Mouse (Mus musculus) left cerebral cortex, postnatal 14 days (tissue): ENCODE data around the gene Lonp1. TPM values are rescaled to one million over a fixed set of nuclear protein-coding genes. Genes with fewer than 3 reads are reported as not detected.
"Not testable (repeated sequence)": the region's sequence is repeated elsewhere in the genome, so short reads cannot be mapped to it uniquely, and the experiment has no call there.

Source experiments
- DNase-seq, 2 experiments: peaks; one replicate each; pipeline ENCODE4 v3.0.0; 2021 to 2022; ENCODE audit warnings: low spot score in 2 of 2, mixed read lengths in 1 of 2
- intact Hi-C: fragments of 180-260 bp; cut with DNase I; formaldehyde crosslinking; loops from one replicate; pipeline ENCODE4 v1.15.1; 2025
- total RNA-seq, 2 experiments: library from RNA; stranded (reverse); gene quantifications; 2 replicates each; pipeline ENCODE4 v1.2.3; 2021

The Lonp1 gene
- total RNA-seq, 2 experiments from 2014 or later, result 65.6 to 66.7 TPM

DNA sequence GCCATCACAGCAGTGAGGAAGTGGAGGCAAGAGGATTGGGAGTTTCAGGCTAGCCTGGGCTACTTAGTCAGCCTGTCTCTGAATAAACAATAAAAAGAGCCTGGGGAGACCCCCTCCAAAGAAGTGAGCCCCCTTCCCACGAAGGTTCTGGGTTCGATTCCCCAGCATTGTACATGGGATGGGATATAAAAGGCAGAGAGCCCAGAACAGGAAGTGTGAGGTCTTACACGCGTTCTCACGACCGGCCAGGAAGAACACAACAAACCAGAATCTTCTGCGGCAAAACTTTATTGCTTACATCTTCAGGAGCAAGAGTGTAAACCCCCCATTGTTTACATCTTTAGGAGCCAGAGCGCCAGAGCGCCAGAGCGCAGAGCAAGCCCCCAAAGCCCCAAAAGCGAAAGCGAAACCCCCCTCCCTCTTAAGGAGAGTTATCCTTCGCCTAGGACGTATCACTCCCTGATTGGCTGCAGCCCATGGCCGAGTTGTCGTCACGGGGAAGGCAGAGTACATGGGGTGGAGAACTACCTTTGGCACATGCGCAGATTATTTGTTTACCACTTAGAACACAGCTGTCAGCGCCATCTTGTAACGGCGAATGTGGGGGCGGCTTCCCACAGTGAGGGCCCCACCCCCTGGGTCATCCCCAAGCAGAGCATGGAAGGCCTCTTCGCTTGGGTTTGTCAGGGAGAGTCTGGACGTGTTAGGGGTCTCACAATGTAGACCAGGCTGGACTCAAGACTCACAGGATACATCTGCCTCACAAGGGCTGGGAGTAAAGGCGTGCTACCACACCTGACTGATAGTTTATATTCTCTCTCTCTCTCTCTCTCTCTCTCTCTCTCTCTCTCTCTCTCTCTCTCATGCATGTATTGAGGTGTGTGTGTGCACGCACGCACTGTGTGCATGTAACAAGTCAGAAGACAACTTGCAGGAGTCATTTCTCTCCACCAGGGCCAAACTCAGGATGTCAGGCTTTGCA, 3.4 kb upstream of the Lonp1 start:
- intact Hi-C loops, DNase-seq: not testable (repeated sequence)

GRCm38 (mm10) chr17:56627530-56628277, 1.0 kb upstream of the Lonp1 start, which contains the start of gene Catsperd:
TSS of gene Catsperd (plus strand) at chr17:56628143.
- DNase-seq, result no peak
- intact Hi-C loops, result loop anchor here (2.0 kb wide), 1 partner anchor 41 kb away; no protein-coding TSS in a partner anchor

DNA sequence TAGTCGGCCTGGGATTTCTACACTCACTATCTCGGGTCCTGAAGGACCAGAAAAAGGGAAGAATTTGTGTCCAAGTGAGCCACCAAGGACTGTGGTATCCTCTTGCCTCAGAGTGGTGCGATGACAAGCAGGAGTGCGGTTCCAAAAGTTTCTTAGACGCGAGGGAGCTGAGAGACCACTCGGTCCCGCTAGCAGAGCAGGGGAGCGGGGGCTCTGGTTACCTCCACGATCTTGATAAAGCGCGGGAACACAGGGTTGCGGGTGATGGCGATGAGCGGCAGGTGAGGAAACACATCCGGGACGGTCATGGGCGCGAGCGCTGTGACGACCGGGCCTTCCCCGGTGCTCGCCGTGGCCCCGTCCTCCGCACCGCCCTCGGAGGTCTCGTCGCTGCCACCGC, 427 bp downstream of the Lonp1 start:
- intact Hi-C loops, result loop anchor here (2.0 kb wide), 1 partner anchor 43 kb away; no protein-coding TSS in a partner anchor
- no peak for DNase-seq

- no peak for DNase-seq
- intact Hi-C loops, result no loop called here
Measured at GRCm38 (mm10) chr17:56625495-56625894, 1.2 kb downstream of the Lonp1 start.

- DNase-seq, result no peak
- intact Hi-C loops, result no loop called here
Measured at GRCm38 (mm10) chr17:56617628-56618027, 9.1 kb downstream of the Lonp1 start.

DNA sequence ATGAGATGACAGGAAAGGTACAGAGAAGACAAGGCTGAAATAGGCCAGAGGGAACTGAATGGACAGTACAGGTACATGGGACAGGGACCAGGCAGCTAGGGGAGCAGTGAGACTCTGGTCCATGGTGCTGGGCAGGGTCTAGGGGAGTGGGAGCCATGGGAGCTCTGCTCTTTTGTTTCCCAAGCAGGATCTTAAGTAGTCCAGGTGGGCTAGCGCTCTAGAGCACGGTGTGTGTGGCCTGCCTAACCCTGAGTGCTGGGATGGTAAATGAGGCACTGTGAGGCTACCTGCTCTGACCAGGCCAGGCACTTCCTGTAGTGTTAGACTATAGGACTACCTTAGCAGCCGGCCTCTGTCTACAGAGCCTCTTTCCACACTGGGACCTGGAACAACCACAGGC, 10.0 kb downstream of the Lonp1 start:
- intact Hi-C loops, result no loop called here
- no peak for DNase-seq

DNA sequence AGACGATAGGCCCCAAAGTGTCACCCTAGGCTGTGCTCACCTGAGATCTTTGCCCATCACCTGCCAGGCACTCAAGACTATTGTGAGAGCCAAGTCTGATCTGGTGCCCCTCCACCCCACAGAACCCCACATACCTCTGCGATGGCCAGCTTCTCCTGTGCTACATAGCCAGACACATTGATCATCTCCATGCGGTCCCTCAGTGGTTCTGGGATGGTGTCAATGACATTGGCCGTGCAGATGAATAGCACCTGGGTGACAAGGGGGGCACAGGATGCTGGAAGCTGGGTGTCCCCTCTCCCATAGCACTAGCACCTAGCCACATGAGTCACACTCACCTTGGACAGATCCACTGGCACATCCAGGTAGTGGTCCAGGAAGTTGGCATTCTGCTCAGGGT, 10.9 kb downstream of the Lonp1 start:
- intact Hi-C loops, result no loop called here
- no peak for DNase-seq

GRCm38 (mm10) chr17:56615136-56615784, 11.4 kb downstream of the Lonp1 start:
- no peak for DNase-seq
- intact Hi-C loops, result no loop called here

- intact Hi-C loops, result no loop called here
- no peak for DNase-seq
Measured at GRCm38 (mm10) chr17:56614391-56615135, 12.1 kb downstream of the Lonp1 start.

GRCm38 (mm10) chr17:56613893-56614292, 12.8 kb downstream of the Lonp1 start:
- DNase-seq, intact Hi-C loops: not testable (repeated sequence)

- intact Hi-C loops, result no loop called here
- peak; percentile 98 to 99 for DNase-seq
Measured at GRCm38 (mm10) chr17:56613236-56613844, 13.3 kb downstream of the Lonp1 start, which contains the start of gene Rpl36. TSS of gene Rpl36 (plus strand) at chr17:56613416.

DNA sequence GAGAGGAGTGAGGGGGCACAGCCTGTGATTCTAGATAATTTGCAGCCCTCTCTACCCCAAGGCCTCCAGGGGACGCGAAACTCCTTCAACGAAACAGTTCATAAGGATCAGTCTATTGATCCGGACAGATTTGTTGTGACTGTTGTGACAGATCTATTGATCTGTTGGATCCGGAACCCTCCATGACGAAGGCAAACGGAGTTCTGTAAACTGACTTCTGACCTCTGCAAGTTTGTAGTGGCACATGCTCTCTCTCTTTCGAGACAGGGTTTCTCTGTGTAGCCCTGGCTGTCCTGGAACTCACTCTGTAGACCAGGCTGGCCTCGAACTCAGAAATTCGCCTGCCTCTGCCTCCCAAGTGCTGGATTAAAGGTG, 14.1 kb downstream of the Lonp1 start:
- DNase-seq, intact Hi-C loops: not testable (repeated sequence)

GRCm38 (mm10) chr17:56611861-56612564, 14.7 kb downstream of the Lonp1 start:
- intact Hi-C loops, result no loop called here
- DNase-seq, result no peak

GRCm38 (mm10) chr17:56611323-56611722, 15.4 kb downstream of the Lonp1 start:
- no peak for DNase-seq
- intact Hi-C loops, result no loop called here

DNA sequence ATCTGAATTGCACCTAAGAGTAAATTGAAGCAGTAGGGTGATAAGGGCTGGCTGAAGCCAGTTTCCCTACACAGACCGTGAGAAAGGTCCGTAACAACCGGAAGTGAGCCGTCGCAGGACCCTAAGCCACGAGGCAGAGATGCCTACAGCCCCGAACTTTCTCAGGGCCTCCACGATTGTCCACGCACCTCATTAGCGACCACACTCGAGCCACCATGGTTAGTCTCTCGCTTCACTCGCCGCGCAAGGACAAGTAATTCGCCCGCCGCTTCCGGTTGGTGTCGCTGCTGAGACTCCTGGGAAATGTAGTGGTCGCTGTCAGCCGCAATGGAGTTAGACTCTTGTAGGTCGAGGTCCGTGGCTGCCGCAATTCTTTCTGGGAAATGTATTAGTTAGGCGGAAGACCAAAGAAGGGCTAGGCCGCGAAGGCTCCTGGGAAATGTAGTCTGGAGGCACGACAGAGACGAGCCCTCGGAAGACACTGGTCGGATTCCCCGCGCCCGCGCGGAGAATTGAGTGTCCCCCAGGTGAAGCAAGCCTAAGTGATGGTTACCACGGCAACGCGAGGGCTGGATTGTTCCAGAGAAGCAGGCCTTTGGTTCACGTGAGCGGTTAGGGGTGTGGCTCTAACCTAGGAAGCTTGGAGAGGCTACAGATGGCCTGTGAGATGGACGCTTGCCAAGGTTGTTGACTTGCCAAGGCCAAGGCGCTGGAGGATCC, 17.1 kb downstream of the Lonp1 start, which contains the start of gene 2410015M20Rik:
Gene 2410015M20Rik, minus strand, starts transcription at position 320 of the 720 bp plus-strand sequence.
- peak; percentile 97 to 98 for DNase-seq
- intact Hi-C loops, result no loop called here

DNA sequence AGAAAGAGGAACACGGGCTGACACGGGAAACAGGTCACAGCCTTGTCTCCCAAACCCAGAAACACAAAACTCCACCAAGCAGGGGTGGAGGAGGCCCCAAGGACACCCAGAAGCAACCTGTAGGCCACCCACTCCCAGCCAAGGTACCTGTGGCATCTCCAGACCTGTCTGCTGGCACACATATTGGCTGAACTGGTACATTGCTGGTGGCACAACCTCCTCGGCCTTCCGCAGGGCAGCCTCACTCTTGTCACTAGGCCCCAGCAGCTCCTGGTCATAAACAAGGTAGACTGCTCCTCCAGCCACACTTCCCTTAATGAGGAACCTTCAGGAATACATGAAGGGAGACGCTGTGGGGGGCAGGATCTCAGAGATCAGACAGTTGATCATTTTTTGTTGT, 18.0 kb downstream of the Lonp1 start:
- intact Hi-C loops, result no loop called here
- no peak for DNase-seq

- DNase-seq, result no peak
Measured at GRCm38 (mm10) chr17:56607521-56608062, 19.1 kb downstream of the Lonp1 start.

More at GRCm38 (mm10) chr17:56607521-56608062, 19.1 kb downstream of the Lonp1 start:
- intact Hi-C loops, result no loop called here
